Mouse (Mus musculus): ENCODE results near the gene Polm. TPM values are rescaled to one million over a fixed set of nuclear protein-coding genes. Genes with fewer than 3 reads are reported as not detected.

Polm gene
- polyA plus RNA-seq, 1 experiment, result 18.9 TPM

- TF ChIP-seq CTCF (IDR thresholded peaks at IDR 0.05; ENCODE audit: borderline replicate concordance, extremely low read depth, insufficient read depth, insufficient read length), result no peak
- no peak for TF ChIP-seq POLR2A (IDR thresholded peaks at IDR 0.05; ENCODE audit: borderline replicate concordance, extremely low read depth, insufficient read depth, insufficient read length, poor library complexity, severe bottlenecking)
- DNase-seq (ENCODE audit: low read depth), result no peak
Measured at GRCm38 (mm10) chr11:5852314-5852713, 14.5 kb upstream of the Polm start.

GRCm38 (mm10) chr11:5851021-5851736 is 13.4 kb upstream of the Polm start:
- no peak for DNase-seq (ENCODE audit: low read depth)
- TF ChIP-seq POLR2A (IDR thresholded peaks at IDR 0.05; ENCODE audit: borderline replicate concordance, extremely low read depth, insufficient read depth, insufficient read length, poor library complexity, severe bottlenecking) (no peak), CTCF (IDR thresholded peaks at IDR 0.05; ENCODE audit: borderline replicate concordance, extremely low read depth, insufficient read depth, insufficient read length) (no peak)

- TF ChIP-seq POLR2A (IDR thresholded peaks at IDR 0.05; ENCODE audit: borderline replicate concordance, extremely low read depth, insufficient read depth, insufficient read length, poor library complexity, severe bottlenecking), result no peak
- no peak for TF ChIP-seq CTCF (IDR thresholded peaks at IDR 0.05; ENCODE audit: borderline replicate concordance, extremely low read depth, insufficient read depth, insufficient read length)
- DNase-seq (ENCODE audit: low read depth), result peak; percentile 31
Measured at GRCm38 (mm10) chr11:5850452-5850851, 12.6 kb upstream of the Polm start.

GRCm38 (mm10) chr11:5849316-5849715 is 11.5 kb upstream of the Polm start:
- peak; percentile 38 for DNase-seq (ENCODE audit: low read depth)
- no peak for TF ChIP-seq CTCF (IDR thresholded peaks at IDR 0.05; ENCODE audit: borderline replicate concordance, extremely low read depth, insufficient read depth, insufficient read length)
- TF ChIP-seq POLR2A (IDR thresholded peaks at IDR 0.05; ENCODE audit: borderline replicate concordance, extremely low read depth, insufficient read depth, insufficient read length, poor library complexity, severe bottlenecking), result no peak

GRCm38 (mm10) chr11:5848741-5849140 is 10.9 kb upstream of the Polm start:
- TF ChIP-seq CTCF (IDR thresholded peaks at IDR 0.05; ENCODE audit: borderline replicate concordance, extremely low read depth, insufficient read depth, insufficient read length), result no peak
- no peak for TF ChIP-seq POLR2A (IDR thresholded peaks at IDR 0.05; ENCODE audit: borderline replicate concordance, extremely low read depth, insufficient read depth, insufficient read length, poor library complexity, severe bottlenecking)
- DNase-seq (ENCODE audit: low read depth), result peak; percentile 93

GRCm38 (mm10) chr11:5846639-5847345 is 9.0 kb upstream of the Polm start:
- no peak for TF ChIP-seq POLR2A (IDR thresholded peaks at IDR 0.05; ENCODE audit: borderline replicate concordance, extremely low read depth, insufficient read depth, insufficient read length, poor library complexity, severe bottlenecking)
- TF ChIP-seq CTCF (IDR thresholded peaks at IDR 0.05; ENCODE audit: borderline replicate concordance, extremely low read depth, insufficient read depth, insufficient read length), result no peak
- no peak for DNase-seq (ENCODE audit: low read depth)

- no peak for TF ChIP-seq POLR2A (IDR thresholded peaks at IDR 0.05; ENCODE audit: borderline replicate concordance, extremely low read depth, insufficient read depth, insufficient read length, poor library complexity, severe bottlenecking)
- no peak for TF ChIP-seq CTCF (IDR thresholded peaks at IDR 0.05; ENCODE audit: borderline replicate concordance, extremely low read depth, insufficient read depth, insufficient read length)
- no peak for DNase-seq (ENCODE audit: low read depth)
Measured at GRCm38 (mm10) chr11:5843131-5843530, 5.3 kb upstream of the Polm start.

- no peak for DNase-seq (ENCODE audit: low read depth)
- TF ChIP-seq POLR2A (IDR thresholded peaks at IDR 0.05; ENCODE audit: borderline replicate concordance, extremely low read depth, insufficient read depth, insufficient read length, poor library complexity, severe bottlenecking) (no peak), CTCF (IDR thresholded peaks at IDR 0.05; ENCODE audit: borderline replicate concordance, extremely low read depth, insufficient read depth, insufficient read length) (no peak)
Measured at GRCm38 (mm10) chr11:5841751-5842150, 3.9 kb upstream of the Polm start.

GRCm38 (mm10) chr11:5840346-5840745 is 2.5 kb upstream of the Polm start:
- no peak for DNase-seq (ENCODE audit: low read depth)
- TF ChIP-seq POLR2A (IDR thresholded peaks at IDR 0.05; ENCODE audit: borderline replicate concordance, extremely low read depth, insufficient read depth, insufficient read length, poor library complexity, severe bottlenecking), result no peak
- TF ChIP-seq CTCF (IDR thresholded peaks at IDR 0.05; ENCODE audit: borderline replicate concordance, extremely low read depth, insufficient read depth, insufficient read length), result no peak

GRCm38 (mm10) chr11:5836126-5836525 is 1.7 kb downstream of the Polm start:
- peak; percentile 55 for DNase-seq (ENCODE audit: low read depth)
- TF ChIP-seq CTCF (IDR thresholded peaks at IDR 0.05; ENCODE audit: borderline replicate concordance, extremely low read depth, insufficient read depth, insufficient read length) (peak; percentile 27; the same call in 1 of the 2 replicates), POLR2A (IDR thresholded peaks at IDR 0.05; ENCODE audit: borderline replicate concordance, extremely low read depth, insufficient read depth, insufficient read length, poor library complexity, severe bottlenecking) (no peak)

GRCm38 (mm10) chr11:5835057-5835456 is 2.8 kb downstream of the Polm start:
- DNase-seq (ENCODE audit: low read depth), result no peak
- TF ChIP-seq CTCF (IDR thresholded peaks at IDR 0.05; ENCODE audit: borderline replicate concordance, extremely low read depth, insufficient read depth, insufficient read length) (no peak), POLR2A (IDR thresholded peaks at IDR 0.05; ENCODE audit: borderline replicate concordance, extremely low read depth, insufficient read depth, insufficient read length, poor library complexity, severe bottlenecking) (no peak)

Measured in brain, embryonic 14.5 days (tissue).